ENCODE assay signal across 14 mouse cellular contexts in genomic region chr7:144907793-144908192, GRCm38 (mm10). TPM values are rescaled to one million over a fixed set of nuclear protein-coding genes. Genes with fewer than 3 reads are reported as not detected.
DNase-seq lines count a peak whose midpoint lies in the region; ATAC-seq and TF ChIP-seq lines count a peak whose summit lies in the region.
"Had no signal": no experiment of that assay in that cellular context is flagged by ENCODE, and none has a peak within 500 bp of the region (broad histone marks: within the 10 kb centered on the region; RNA-seq: fewer than 3 reads in every experiment).

No protein-coding gene starts in this region.

- 0 out of 2 replicates have a peak, but pooled peaks cover 2% of the 10 kb centered on the region for H3K4me1 ChIP-seq in hindbrain, embryonic 11.5 days (replicated peaks; ENCODE audit: control insufficient read depth, insufficient read depth, low read length)
- peaks cover 3% of the 10 kb centered on the region for H3K4me1 ChIP-seq in hindbrain, embryonic 13.5 days (replicated peaks)
- H3K4me1 ChIP-seq in liver, embryonic 12.5 days: peaks cover 15% of the 10 kb centered on the region
- H3K4me1 ChIP-seq: forebrain, embryonic 12.5 days had no signal

- H3K9me3 ChIP-seq in hindbrain, embryonic 11.5 days (ENCODE audit: control insufficient read depth, low read length): no peaks in the 10 kb centered on the region
- no peaks in the 10 kb centered on the region; the same call in 1 of the 2 replicates for H3K9me3 ChIP-seq in hindbrain, embryonic 13.5 days
- H3K9me3 ChIP-seq in liver, embryonic 12.5 days (replicated peaks): no peaks in the 10 kb centered on the region

- no peak overlapping the region for H3K4me3 ChIP-seq in hindbrain, embryonic 11.5 days (ENCODE audit: low read depth, low read length)
- H3K4me3 ChIP-seq in hindbrain, embryonic 13.5 days: no peak overlapping the region
- no peak overlapping the region for H3K4me3 ChIP-seq in liver, embryonic 12.5 days
- H3K4me3 ChIP-seq: forebrain, embryonic 12.5 days had no signal

- no peaks in the 10 kb centered on the region for H3K27me3 ChIP-seq in hindbrain, embryonic 11.5 days (ENCODE audit: control insufficient read depth, insufficient read depth, low read length)
- peaks cover 10% of the 10 kb centered on the region; the same call in 1 of the 2 replicates for H3K27me3 ChIP-seq in hindbrain, embryonic 13.5 days
- peaks cover 26% of the 10 kb centered on the region; the same call in 1 of the 2 replicates for H3K27me3 ChIP-seq in liver, embryonic 12.5 days (replicated peaks)

- TF ChIP-seq CTCF in brain, embryonic 14.5 days (IDR thresholded peaks at IDR 0.05; ENCODE audit: borderline replicate concordance, extremely low read depth, insufficient read depth, insufficient read length): peak; percentile 36; the same call in 1 of the 2 replicates

- H3K4me2 ChIP-seq in hindbrain, embryonic 11.5 days (replicated peaks; ENCODE audit: low read depth, low read length): no peak overlapping the region
- no peak overlapping the region for H3K4me2 ChIP-seq in hindbrain, embryonic 13.5 days
- H3K4me2 ChIP-seq in liver, embryonic 12.5 days: peak overlapping the region; percentile 46; the same call in 1 of the 2 replicates

- peak; percentile 28 for DNase-seq in hindbrain, embryonic 11.5 days (ENCODE audit: low spot score)
- peak; percentile 76 for DNase-seq in CD4-positive, CD25-positive, alpha-beta regulatory T cell, adult 2 months (ENCODE audit: low read depth, low spot score)
- DNase-seq in brain, embryonic 14.5 days (ENCODE audit: low read depth): peak; percentile 19
- no peak for DNase-seq in ovary, postnatal 14 days (ENCODE audit: low spot score)
- DNase-seq in urinary bladder, adult 18-20 months (ENCODE audit: low spot score in 2 of 2): no peak
- no peak for DNase-seq in gastrocnemius, postnatal 25 days
- DNase-seq: cerebellum, adult 8-10 months; thymus, adult 18-20 months had no signal

- no peak overlapping the region for H3K9ac ChIP-seq in hindbrain, embryonic 11.5 days (ENCODE audit: low read depth, low read length)
- H3K9ac ChIP-seq in hindbrain, embryonic 13.5 days: no peak overlapping the region
- no peak overlapping the region for H3K9ac ChIP-seq in liver, embryonic 12.5 days

- no peak overlapping the region for H3K27ac ChIP-seq in hindbrain, embryonic 11.5 days (ENCODE audit: low read depth, low read length)
- H3K27ac ChIP-seq in hindbrain, embryonic 13.5 days: no peak overlapping the region
- H3K27ac ChIP-seq in liver, embryonic 12.5 days: no peak overlapping the region
- H3K27ac ChIP-seq: forebrain, embryonic 12.5 days had no signal

- no peak for TF ChIP-seq POLR2A in brain, embryonic 14.5 days (IDR thresholded peaks at IDR 0.05; ENCODE audit: borderline replicate concordance, extremely low read depth, insufficient read depth, insufficient read length, poor library complexity, severe bottlenecking)

- 17% methylated on average over 8 of the region's 8 CpGs for WGBS in hindbrain, embryonic 11.5 days
- WGBS in hindbrain, embryonic 13.5 days: 15% methylated on average over 8 of the region's 8 CpGs
- WGBS in liver, embryonic 12.5 days (ENCODE audit: insufficient replicate concordance): 9% methylated on average over 8 of the region's 8 CpGs

- ATAC-seq in hindbrain, embryonic 11.5 days (ENCODE audit: low FRiP score): no peak
- ATAC-seq in hindbrain, embryonic 13.5 days (ENCODE audit: low FRiP score): no peak
- ATAC-seq in liver, embryonic 12.5 days: no peak

- no peaks in the 10 kb centered on the region for H3K36me3 ChIP-seq in hindbrain, embryonic 11.5 days (ENCODE audit: control insufficient read depth, insufficient read depth, low read length)
- H3K36me3 ChIP-seq in hindbrain, embryonic 13.5 days: no peaks in the 10 kb centered on the region
- no peaks in the 10 kb centered on the region for H3K36me3 ChIP-seq in liver, embryonic 12.5 days
- H3K36me3 ChIP-seq: forebrain, embryonic 12.5 days had no signal

RNA-seq across cellular contexts. Expression of gene LTO1, which starts 7.1 kb away (rescaled TPM):
- 27.3 and 28.9 TPM in 2 replicates for polyA plus RNA-seq in hindbrain, embryonic 11.5 days (2014; fragmentation: Nextera tagmentation; extraction: Ambion mirVana)
- 33.8 and 38.4 TPM in 2 replicates for polyA plus RNA-seq in hindbrain, embryonic 13.5 days (2015; fragmentation: Nextera tagmentation; extraction: Ambion mirVana)
- 40.7 and 42.2 TPM in 2 replicates for polyA plus RNA-seq in brain, embryonic 14.5 days (2012; rRNA removed)
- polyA plus RNA-seq in liver, embryonic 12.5 days (2016; fragmentation: Nextera tagmentation; extraction: Ambion mirVana): 11.6 and 12.8 TPM in 2 replicates
- 1 to 10 TPM; 7.0 to 8.4 TPM for total RNA-seq in gastrocnemius, postnatal 25 days (2021)

RNA-seq across cellular contexts. Expression of gene Fgf15, which starts 11.5 kb away (rescaled TPM):
- polyA plus RNA-seq in hindbrain, embryonic 11.5 days (2014; fragmentation: Nextera tagmentation; extraction: Ambion mirVana): 60.2 and 68.2 TPM in 2 replicates
- 40.1 and 66.5 TPM in 2 replicates for polyA plus RNA-seq in hindbrain, embryonic 13.5 days (2015; fragmentation: Nextera tagmentation; extraction: Ambion mirVana)
- 24.6 and 28.4 TPM in 2 replicates for polyA plus RNA-seq in brain, embryonic 14.5 days (2012; rRNA removed)
- polyA plus RNA-seq in liver, embryonic 12.5 days (2016; fragmentation: Nextera tagmentation; extraction: Ambion mirVana): not detected in 2 replicates
- total RNA-seq in gastrocnemius, postnatal 25 days (2021): not detected
- total RNA-seq: heart, postnatal 25 days; layer of hippocampus, adult 8-10 months had no signal
- polyA plus RNA-seq: liver, embryonic 16.5 days had no signal

RNA-seq across cellular contexts. Expression of gene Ccnd1, which starts 31.9 kb away (rescaled TPM):
- 185 and 200 TPM in 2 replicates for polyA plus RNA-seq in hindbrain, embryonic 11.5 days (2014; fragmentation: Nextera tagmentation; extraction: Ambion mirVana)
- 51.2 and 54.9 TPM in 2 replicates for polyA plus RNA-seq in hindbrain, embryonic 13.5 days (2015; fragmentation: Nextera tagmentation; extraction: Ambion mirVana)
- polyA plus RNA-seq in brain, embryonic 14.5 days (2012; rRNA removed): 46.2 and 55.4 TPM in 2 replicates
- 46.0 and 47.1 TPM in 2 replicates for polyA plus RNA-seq in liver, embryonic 12.5 days (2016; fragmentation: Nextera tagmentation; extraction: Ambion mirVana)
- total RNA-seq in gastrocnemius, postnatal 25 days (2021): 10 to 100 TPM; 11.4 to 14.1 TPM

Comparison
In these comparisons a context has a peak if more than half of its experiments do, and no peak if none do; other contexts are left out.
1. DNase-seq: peak in hindbrain, embryonic 11.5 days (single experiment), CD4-positive, CD25-positive, alpha-beta regulatory T cell, adult 2 months (single experiment) and brain, embryonic 14.5 days (single experiment); none in ovary, postnatal 14 days (single experiment), urinary bladder, adult 18-20 months (0 of 2) and gastrocnemius, postnatal 25 days (single experiment).
2. RNA of gene Fgf15, which starts 11.5 kb away (polyA plus RNA-seq): 60.2 to 68.2 TPM in hindbrain, embryonic 11.5 days, 40.1 to 66.5 TPM in hindbrain, embryonic 13.5 days and 24.6 to 28.4 TPM in brain, embryonic 14.5 days; not detected in liver, embryonic 12.5 days; every median in the first group is over 10 times any median in the second.